Mouse (Mus musculus) embryo, embryonic 9.5 days (tissue): ENCODE measurements at regions not wholly inside any gene's neighbourhood (a gene's known extent, or its start where the extent isn't known, plus 50 kb on each side); places are given as distances from the start of the nearest gene placed in this dataset.

Source experiments
- DNase-seq: peaks from one replicate; pipeline ENCODE4 v3.0.0-alpha.2; 2017; ENCODE audit errors: extremely low spot score

- DNase-seq, result no peak
Measured at GRCm38 (mm10) chr2:161470844-161471243, 362.0 kb upstream of the Chd6 start.

GRCm38 (mm10) chr2:161470025-161470424, 361.1 kb upstream of the Chd6 start:
- peak; percentile 19 for DNase-seq

GRCm38 (mm10) chr2:161467035-161467434, 358.2 kb upstream of the Chd6 start:
- DNase-seq, result peak; percentile 22

GRCm38 (mm10) chr2:161460600-161460999, 351.7 kb upstream of the Chd6 start:
- DNase-seq, result no peak

GRCm38 (mm10) chr2:161454466-161454865, 345.6 kb upstream of the Chd6 start:
- DNase-seq, result no peak

- DNase-seq, result peak; percentile 18
Measured at GRCm38 (mm10) chr2:161433816-161434215, 324.9 kb upstream of the Chd6 start.

- no peak for DNase-seq
Measured at GRCm38 (mm10) chr2:161429294-161429693, 320.4 kb upstream of the Chd6 start.

GRCm38 (mm10) chr2:161425587-161425986, 316.7 kb upstream of the Chd6 start:
- DNase-seq, result peak; percentile 14

- no peak for DNase-seq
Measured at GRCm38 (mm10) chr2:161418062-161418461, 309.2 kb upstream of the Chd6 start.

GRCm38 (mm10) chr2:161416218-161416927, 307.5 kb upstream of the Chd6 start:
- no peak for DNase-seq

- no peak for DNase-seq
Measured at GRCm38 (mm10) chr2:161408306-161408705, 299.4 kb upstream of the Chd6 start.

- DNase-seq, result no peak
Measured at GRCm38 (mm10) chr2:161405847-161406384, 297.0 kb upstream of the Chd6 start.

- DNase-seq, result no peak
Measured at GRCm38 (mm10) chr2:161398061-161398460, 289.2 kb upstream of the Chd6 start.

- DNase-seq, result no peak
Measured at GRCm38 (mm10) chr2:161390954-161391690, 282.2 kb upstream of the Chd6 start.

GRCm38 (mm10) chr2:161389318-161389835, 280.5 kb upstream of the Chd6 start:
- DNase-seq, result no peak

- DNase-seq, result no peak
Measured at GRCm38 (mm10) chr2:161387054-161387453, 278.2 kb upstream of the Chd6 start.

- no peak for DNase-seq
Measured at GRCm38 (mm10) chr2:161382411-161382810, 273.5 kb upstream of the Chd6 start.

- no peak for DNase-seq
Measured at GRCm38 (mm10) chr2:161378313-161378712, 269.4 kb upstream of the Chd6 start.

GRCm38 (mm10) chr2:161362325-161362724, 253.4 kb upstream of the Chd6 start:
- DNase-seq, result no peak

- DNase-seq, result no peak
Measured at GRCm38 (mm10) chr2:161349110-161349509, 240.2 kb upstream of the Chd6 start.

- no peak for DNase-seq
Measured at GRCm38 (mm10) chr2:161344018-161344417, 235.1 kb upstream of the Chd6 start.

GRCm38 (mm10) chr2:161342648-161343047, 233.8 kb upstream of the Chd6 start:
- DNase-seq, result no peak
